Mouse (Mus musculus): ENCODE measurements around the gene 1600002K03Rik. TPM values are rescaled to one million over a fixed set of nuclear protein-coding genes. Genes with fewer than 3 reads are reported as not detected.

1600002K03Rik gene
- polyA plus RNA-seq, 1 experiment: 16.4 TPM

GRCm38 (mm10) chr10:80169651-80170050, 3.1 kb upstream of the 1600002K03Rik start:
- WGBS: 89% methylated on average over 7 of the region's 7 CpGs
- no peaks in the 10 kb centered on the region for H3K27me3 ChIP-seq (ENCODE audit: control insufficient read depth, insufficient read depth, low read length)
- H3K4me1 ChIP-seq (ENCODE audit: control insufficient read depth, insufficient read depth, low read length): peaks cover 13% of the 10 kb centered on the region
- no peak overlapping the region for H3K4me3 ChIP-seq (replicated peaks; ENCODE audit: insufficient read depth, low read depth, low read length)
- H3K27ac ChIP-seq (ENCODE audit: insufficient read depth, low read length): no peak overlapping the region
- TF ChIP-seq POLR2A (IDR thresholded peaks at IDR 0.05; ENCODE audit: borderline replicate concordance, insufficient read depth, low read length): no peak
- TF ChIP-seq CTCF (IDR thresholded peaks at IDR 0.05; ENCODE audit: borderline replicate concordance, insufficient read depth, low read depth, low read length): no peak
- DNase-seq: no peak

- WGBS: 85% methylated on average over 16 of the region's 16 CpGs
- H3K4me3 ChIP-seq (replicated peaks; ENCODE audit: insufficient read depth, low read depth, low read length): no peak overlapping the region
- H3K4me1 ChIP-seq (ENCODE audit: control insufficient read depth, insufficient read depth, low read length): peaks cover 13% of the 10 kb centered on the region
- DNase-seq: peak; percentile 36 to 37
- TF ChIP-seq CTCF (IDR thresholded peaks at IDR 0.05; ENCODE audit: borderline replicate concordance, insufficient read depth, low read depth, low read length) (no peak), POLR2A (IDR thresholded peaks at IDR 0.05; ENCODE audit: borderline replicate concordance, insufficient read depth, low read length) (no peak)
- no peak overlapping the region for H3K27ac ChIP-seq (ENCODE audit: insufficient read depth, low read length)
- no peaks in the 10 kb centered on the region for H3K27me3 ChIP-seq (ENCODE audit: control insufficient read depth, insufficient read depth, low read length)
These were observed 2.7 kb upstream of the 1600002K03Rik start for GRCm38 (mm10) chr10:80170052-80170451.

GRCm38 (mm10) chr10:80170601-80171021, 2.1 kb upstream of the 1600002K03Rik start:
- H3K27me3 ChIP-seq (ENCODE audit: control insufficient read depth, insufficient read depth, low read length): no peaks in the 10 kb centered on the region
- DNase-seq: no peak
- no peak for TF ChIP-seq POLR2A (IDR thresholded peaks at IDR 0.05; ENCODE audit: borderline replicate concordance, insufficient read depth, low read length)
- no peak for TF ChIP-seq CTCF (IDR thresholded peaks at IDR 0.05; ENCODE audit: borderline replicate concordance, insufficient read depth, low read depth, low read length)
- no peak overlapping the region for H3K27ac ChIP-seq (ENCODE audit: insufficient read depth, low read length)
- peaks cover 12% of the 10 kb centered on the region for H3K4me1 ChIP-seq (ENCODE audit: control insufficient read depth, insufficient read depth, low read length)
- 92% methylated on average over 19 of the region's 19 CpGs for WGBS
- H3K4me3 ChIP-seq (replicated peaks; ENCODE audit: insufficient read depth, low read depth, low read length): no peak overlapping the region

GRCm38 (mm10) chr10:80171252-80171651, 1.5 kb upstream of the 1600002K03Rik start:
- DNase-seq: peak in 1 of 2 experiments; percentile 30
- no peak overlapping the region for H3K27ac ChIP-seq (ENCODE audit: insufficient read depth, low read length)
- WGBS: 81% methylated on average over 15 of the region's 15 CpGs
- H3K27me3 ChIP-seq (ENCODE audit: control insufficient read depth, insufficient read depth, low read length): no peaks in the 10 kb centered on the region
- H3K4me3 ChIP-seq (replicated peaks; ENCODE audit: insufficient read depth, low read depth, low read length): no peak overlapping the region
- TF ChIP-seq CTCF (IDR thresholded peaks at IDR 0.05; ENCODE audit: borderline replicate concordance, insufficient read depth, low read depth, low read length) (no peak), POLR2A (IDR thresholded peaks at IDR 0.05; ENCODE audit: borderline replicate concordance, insufficient read depth, low read length) (no peak)
- H3K4me1 ChIP-seq (ENCODE audit: control insufficient read depth, insufficient read depth, low read length): peaks cover 7% of the 10 kb centered on the region

GRCm38 (mm10) chr10:80171760-80172526, 801 bp upstream of the 1600002K03Rik start:
- peak; percentile 46 to 52 for DNase-seq
- Histone ChIP-seq H3K27me3 (ENCODE audit: control insufficient read depth, insufficient read depth, low read length) (no peaks in the 10 kb centered on the region), H3K4me1 (ENCODE audit: control insufficient read depth, insufficient read depth, low read length) (peaks cover 7% of the 10 kb centered on the region), H3K4me3 (replicated peaks; ENCODE audit: insufficient read depth, low read depth, low read length) (no peak overlapping the region), H3K27ac (ENCODE audit: insufficient read depth, low read length) (peak overlapping the region; percentile 12; the same call in 1 of the 2 replicates)
- 50% methylated on average over 45 of the region's 45 CpGs for WGBS
- TF ChIP-seq POLR2A (IDR thresholded peaks at IDR 0.05; ENCODE audit: borderline replicate concordance, insufficient read depth, low read length) (no peak), CTCF (IDR thresholded peaks at IDR 0.05; ENCODE audit: borderline replicate concordance, insufficient read depth, low read depth, low read length) (no peak)

- WGBS: 12% methylated on average over 11 of the region's 11 CpGs
These were observed 614 bp downstream of the 1600002K03Rik start for GRCm38 (mm10) chr10:80173358-80173757.

GRCm38 (mm10) chr10:80173955-80174640, 1.4 kb downstream of the 1600002K03Rik start:
- Histone ChIP-seq H3K27ac (ENCODE audit: insufficient read depth, low read length) (no peak overlapping the region), H3K4me1 (ENCODE audit: control insufficient read depth, insufficient read depth, low read length) (peaks cover 5% of the 10 kb centered on the region), H3K27me3 (ENCODE audit: control insufficient read depth, insufficient read depth, low read length) (no peaks in the 10 kb centered on the region), H3K4me3 (replicated peaks; ENCODE audit: insufficient read depth, low read depth, low read length) (no peak overlapping the region)
- peak in 1 of 2 experiments; percentile 40 for DNase-seq
- 81% methylated on average over 10 of the region's 10 CpGs for WGBS
- no peak for TF ChIP-seq CTCF (IDR thresholded peaks at IDR 0.05; ENCODE audit: borderline replicate concordance, insufficient read depth, low read depth, low read length)
- TF ChIP-seq POLR2A (IDR thresholded peaks at IDR 0.05; ENCODE audit: borderline replicate concordance, insufficient read depth, low read length): no peak

More at GRCm38 (mm10) chr10:80173358-80173757, 614 bp downstream of the 1600002K03Rik start:
- no peak for TF ChIP-seq POLR2A (IDR thresholded peaks at IDR 0.05; ENCODE audit: borderline replicate concordance, insufficient read depth, low read length)
- TF ChIP-seq CTCF (IDR thresholded peaks at IDR 0.05; ENCODE audit: borderline replicate concordance, insufficient read depth, low read depth, low read length): no peak
- DNase-seq: no peak
- Histone ChIP-seq H3K4me3 (replicated peaks; ENCODE audit: insufficient read depth, low read depth, low read length) (peak overlapping the region; percentile 37), H3K27me3 (ENCODE audit: control insufficient read depth, insufficient read depth, low read length) (no peaks in the 10 kb centered on the region), H3K27ac (ENCODE audit: insufficient read depth, low read length) (peak overlapping the region; percentile 45), H3K4me1 (ENCODE audit: control insufficient read depth, insufficient read depth, low read length) (peaks cover 7% of the 10 kb centered on the region)

All from cerebellum, adult 2 months (tissue).